8 mouse cellular contexts compared by ENCODE assay signal in the genomic region with DNA sequence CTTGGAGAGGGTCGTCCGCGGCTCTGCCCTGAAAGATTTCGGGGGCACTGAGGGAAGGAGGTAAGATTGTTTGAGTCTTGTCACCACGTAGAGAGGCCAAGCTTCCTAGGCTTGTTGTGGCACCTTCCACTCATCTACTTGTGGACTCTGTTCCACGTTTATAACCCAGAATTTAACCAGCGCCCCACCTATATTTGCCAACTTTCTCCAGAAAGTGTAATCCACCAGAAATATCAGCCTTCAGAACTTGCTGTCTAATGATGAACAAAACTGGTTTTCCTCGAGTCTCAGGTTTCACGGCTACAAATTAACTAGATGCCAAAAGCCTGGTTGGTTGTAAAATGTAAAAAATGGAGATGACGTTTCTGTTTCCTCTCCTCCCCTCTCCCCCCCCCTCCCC. TPM values are rescaled to one million over a fixed set of nuclear protein-coding genes. Genes with fewer than 3 reads are reported as not detected.
DNase-seq lines count a peak whose midpoint lies in the region; ATAC-seq and TF ChIP-seq lines count a peak whose summit lies in the region.

No protein-coding gene starts in this region.

- WGBS in lung, embryonic 14.5 days: 2% methylated on average over 10 of the region's 10 CpGs
- 9% methylated on average over 10 of the region's 10 CpGs for WGBS in forebrain, embryonic 11.5 days
- 2% methylated on average over 10 of the region's 10 CpGs for WGBS in limb, embryonic 12.5 days
- WGBS in neural tube, embryonic 15.5 days: 2% methylated on average over 10 of the region's 10 CpGs

- peaks cover 5% of the 10 kb centered on the region; the same call in 1 of the 2 replicates for H3K36me3 ChIP-seq in lung, embryonic 14.5 days (ENCODE audit: insufficient read depth)
- H3K36me3 ChIP-seq in forebrain, embryonic 11.5 days (ENCODE audit: control insufficient read depth, insufficient read depth, low read length): peaks cover 4% of the 10 kb centered on the region; the same call in 1 of the 2 replicates
- H3K36me3 ChIP-seq in limb, embryonic 12.5 days: peaks cover 21% of the 10 kb centered on the region
- peaks cover 24% of the 10 kb centered on the region for H3K36me3 ChIP-seq in neural tube, embryonic 15.5 days

- H3K4me3 ChIP-seq in lung, embryonic 14.5 days (ENCODE audit: low read depth, low read length): peak overlapping the region; percentile 54
- H3K4me3 ChIP-seq in forebrain, embryonic 11.5 days (ENCODE audit: low read depth, low read length): peak overlapping the region; percentile 43
- H3K4me3 ChIP-seq in limb, embryonic 12.5 days (replicated peaks): peak overlapping the region; percentile 54
- peak overlapping the region; percentile 48 for H3K4me3 ChIP-seq in neural tube, embryonic 15.5 days (replicated peaks)

- H3K9ac ChIP-seq in lung, embryonic 14.5 days: peak overlapping the region; percentile 66
- H3K9ac ChIP-seq in forebrain, embryonic 11.5 days (ENCODE audit: low read length): peak overlapping the region; percentile 70
- H3K9ac ChIP-seq in limb, embryonic 12.5 days (replicated peaks): peak overlapping the region; percentile 53
- H3K9ac ChIP-seq in neural tube, embryonic 15.5 days (replicated peaks): peak overlapping the region; percentile 49

- H3K4me1 ChIP-seq in lung, embryonic 14.5 days (ENCODE audit: insufficient read depth): no peaks in the 10 kb centered on the region
- H3K4me1 ChIP-seq in forebrain, embryonic 11.5 days (replicated peaks; ENCODE audit: control insufficient read depth, insufficient read depth, low read length): no peaks in the 10 kb centered on the region
- H3K4me1 ChIP-seq in limb, embryonic 12.5 days (replicated peaks): no peaks in the 10 kb centered on the region; the same call in 1 of the 2 replicates
- peaks cover 18% of the 10 kb centered on the region for H3K4me1 ChIP-seq in neural tube, embryonic 15.5 days

- intact Hi-C loops in left cerebral cortex, postnatal 36 days (cut with DNase I): loop anchor here (2.0 kb wide), 1 partner anchor 17 kb away; no protein-coding TSS in a partner anchor

- no peaks in the 10 kb centered on the region for H3K9me3 ChIP-seq in lung, embryonic 14.5 days (ENCODE audit: low read depth, low read length)
- H3K9me3 ChIP-seq in forebrain, embryonic 11.5 days (ENCODE audit: control insufficient read depth, low read length): no peaks in the 10 kb centered on the region
- no peaks in the 10 kb centered on the region for H3K9me3 ChIP-seq in limb, embryonic 12.5 days
- H3K9me3 ChIP-seq in neural tube, embryonic 15.5 days (replicated peaks): no peaks in the 10 kb centered on the region

- TF ChIP-seq CTCF in lung, embryonic 14.5 days (IDR thresholded peaks at IDR 0.05; ENCODE audit: low read depth): no peak

- peak; percentile 68 for DNase-seq in lung, embryonic 14.5 days
- DNase-seq in lung, postnatal 25 days (ENCODE audit: low spot score): no peak
- no peak for DNase-seq in forebrain, embryonic 11.5 days (ENCODE audit: low spot score)
- DNase-seq in cerebellum, adult 11-12 months: no peak
- no peak for DNase-seq in cerebellum, postnatal 4 days (ENCODE audit: low spot score in 2 of 2)
- no peak for DNase-seq in left cerebral cortex, postnatal 36 days (ENCODE audit: low spot score in 2 of 2)

- no peak for ATAC-seq in lung, embryonic 14.5 days (ENCODE audit: insufficient read depth)
- ATAC-seq in forebrain, embryonic 11.5 days (replicated peaks; ENCODE audit: low FRiP score): no peak
- ATAC-seq in limb, embryonic 12.5 days (ENCODE audit: insufficient number of reproducible peaks, insufficient read depth, low FRiP score, low TSS enrichment, low read depth): no peak
- no peak for ATAC-seq in neural tube, embryonic 15.5 days (ENCODE audit: low FRiP score)

- peak overlapping the region; percentile 89 for H3K27ac ChIP-seq in lung, embryonic 14.5 days (ENCODE audit: low read depth)
- peak overlapping the region; percentile 80 for H3K27ac ChIP-seq in forebrain, embryonic 11.5 days (ENCODE audit: low read depth, low read length)
- H3K27ac ChIP-seq in limb, embryonic 12.5 days: peak overlapping the region; percentile 90
- H3K27ac ChIP-seq in neural tube, embryonic 15.5 days (replicated peaks): peak overlapping the region; percentile 71

- peak overlapping the region; percentile 91 for H3K4me2 ChIP-seq in lung, embryonic 14.5 days
- H3K4me2 ChIP-seq in forebrain, embryonic 11.5 days (ENCODE audit: low read depth, low read length, severe bottlenecking): peak overlapping the region; percentile 69
- peak overlapping the region; percentile 78 for H3K4me2 ChIP-seq in limb, embryonic 12.5 days
- H3K4me2 ChIP-seq in neural tube, embryonic 15.5 days: peak overlapping the region; percentile 70

- no peaks in the 10 kb centered on the region for H3K27me3 ChIP-seq in lung, embryonic 14.5 days (ENCODE audit: insufficient read depth, low read length)
- no peaks in the 10 kb centered on the region for H3K27me3 ChIP-seq in forebrain, embryonic 11.5 days (ENCODE audit: control insufficient read depth, insufficient read depth, low read length)
- H3K27me3 ChIP-seq in limb, embryonic 12.5 days: no peaks in the 10 kb centered on the region
- no peaks in the 10 kb centered on the region for H3K27me3 ChIP-seq in neural tube, embryonic 15.5 days (replicated peaks)

RNA-seq across cellular contexts. Expression of a gene that starts 0.4 kb away (rescaled TPM):
- 8.8 and 11.0 TPM in 2 replicates for polyA plus RNA-seq in lung, embryonic 14.5 days (2014; fragmentation: Nextera tagmentation; extraction: Ambion mirVana)
- 22.5 and 23.7 TPM in 2 replicates for polyA plus RNA-seq in forebrain, embryonic 11.5 days (2014; fragmentation: Nextera tagmentation; extraction: Ambion mirVana)
- polyA plus RNA-seq in limb, embryonic 12.5 days (2016; fragmentation: Nextera tagmentation; extraction: Ambion mirVana): 11.2 and 11.4 TPM in 2 replicates
- 21.9 and 22.2 TPM in 2 replicates for polyA plus RNA-seq in neural tube, embryonic 15.5 days (2015; fragmentation: Nextera tagmentation; extraction: Ambion mirVana)
- 10 to 100 TPM; 23.7 to 26.4 TPM for total RNA-seq in left cerebral cortex, postnatal 36 days (2021)

RNA-seq across cellular contexts. Expression of a gene that starts 0.6 kb away (rescaled TPM):
- polyA plus RNA-seq in lung, embryonic 14.5 days (2014; fragmentation: Nextera tagmentation; extraction: Ambion mirVana): 0.14 TPM in 1 of 2 replicates, not detected in the other
- 0.51 and 0.60 TPM in 2 replicates for polyA plus RNA-seq in forebrain, embryonic 11.5 days (2014; fragmentation: Nextera tagmentation; extraction: Ambion mirVana)
- 0.15 and 0.18 TPM in 2 replicates for polyA plus RNA-seq in limb, embryonic 12.5 days (2016; fragmentation: Nextera tagmentation; extraction: Ambion mirVana)
- polyA plus RNA-seq in neural tube, embryonic 15.5 days (2015; fragmentation: Nextera tagmentation; extraction: Ambion mirVana): 0.38 and 0.49 TPM in 2 replicates
- total RNA-seq in left cerebral cortex, postnatal 36 days (2021): under 1 TPM; 0.32 to 0.70 TPM

RNA-seq across cellular contexts. Expression of a gene that starts 19.0 kb away (rescaled TPM):
- polyA plus RNA-seq in lung, embryonic 14.5 days (2014; fragmentation: Nextera tagmentation; extraction: Ambion mirVana): 1.9 and 2.7 TPM in 2 replicates
- polyA plus RNA-seq in forebrain, embryonic 11.5 days (2014; fragmentation: Nextera tagmentation; extraction: Ambion mirVana): 3.5 and 3.9 TPM in 2 replicates
- 3.0 and 3.7 TPM in 2 replicates for polyA plus RNA-seq in limb, embryonic 12.5 days (2016; fragmentation: Nextera tagmentation; extraction: Ambion mirVana)
- 16.5 and 19.8 TPM in 2 replicates for polyA plus RNA-seq in neural tube, embryonic 15.5 days (2015; fragmentation: Nextera tagmentation; extraction: Ambion mirVana)
- total RNA-seq in left cerebral cortex, postnatal 36 days (2021): 10 to 100 TPM; 18.5 to 23.0 TPM

RNA-seq across cellular contexts. Expression of a gene that starts 31.8 kb away (rescaled TPM):
- 0.12 and 0.46 TPM in 2 replicates for polyA plus RNA-seq in lung, embryonic 14.5 days (2014; fragmentation: Nextera tagmentation; extraction: Ambion mirVana)
- 1.2 and 2.0 TPM in 2 replicates for polyA plus RNA-seq in forebrain, embryonic 11.5 days (2014; fragmentation: Nextera tagmentation; extraction: Ambion mirVana)
- 0.52 and 0.73 TPM in 2 replicates for polyA plus RNA-seq in limb, embryonic 12.5 days (2016; fragmentation: Nextera tagmentation; extraction: Ambion mirVana)
- polyA plus RNA-seq in neural tube, embryonic 15.5 days (2015; fragmentation: Nextera tagmentation; extraction: Ambion mirVana): 28.8 and 33.9 TPM in 2 replicates
- total RNA-seq in left cerebral cortex, postnatal 36 days (2021): 100 to 1,000 TPM; 128 to 164 TPM

RNA-seq across cellular contexts. Expression of a gene that starts 36.5 kb away (rescaled TPM):
- 37.9 and 43.2 TPM in 2 replicates for polyA plus RNA-seq in lung, embryonic 14.5 days (2014; fragmentation: Nextera tagmentation; extraction: Ambion mirVana)
- 23.1 and 26.0 TPM in 2 replicates for polyA plus RNA-seq in forebrain, embryonic 11.5 days (2014; fragmentation: Nextera tagmentation; extraction: Ambion mirVana)
- polyA plus RNA-seq in limb, embryonic 12.5 days (2016; fragmentation: Nextera tagmentation; extraction: Ambion mirVana): 27.4 and 29.9 TPM in 2 replicates
- 24.6 and 31.4 TPM in 2 replicates for polyA plus RNA-seq in neural tube, embryonic 15.5 days (2015; fragmentation: Nextera tagmentation; extraction: Ambion mirVana)
- 10 to 100 TPM; 18.2 to 20.0 TPM for total RNA-seq in left cerebral cortex, postnatal 36 days (2021)
